Comparison of ENCODE assay signal across 8 mouse cellular contexts in the genomic region with DNA sequence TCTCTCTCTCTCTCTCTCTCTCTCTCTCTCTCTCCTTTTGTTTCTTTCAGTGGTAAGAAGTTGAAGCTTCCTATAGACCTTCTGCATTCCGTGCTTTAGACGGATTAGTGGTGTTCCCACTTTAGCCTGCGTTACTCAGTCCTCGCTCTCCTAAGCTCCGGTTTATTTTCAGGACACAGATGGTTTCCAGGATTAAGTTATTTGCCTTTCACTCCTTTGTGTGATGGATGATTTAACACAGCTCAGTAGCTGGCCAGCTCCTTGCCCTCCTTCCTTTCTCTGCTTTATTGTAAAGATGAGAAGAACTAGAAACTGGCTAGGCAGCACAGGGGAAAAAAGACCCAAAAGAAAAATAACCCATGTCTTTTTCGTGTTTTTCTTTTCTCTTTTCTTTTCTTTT. TPM values are rescaled to one million over a fixed set of nuclear protein-coding genes. Genes with fewer than 3 reads are reported as not detected.
DNase-seq lines count a peak whose midpoint lies in the region; ATAC-seq and TF ChIP-seq lines count a peak whose summit lies in the region.

No protein-coding gene starts in this region.

- no peaks in the 10 kb centered on the region for H3K27me3 ChIP-seq in kidney, embryonic 14.5 days (ENCODE audit: control insufficient read depth, insufficient read depth, low read length)
- H3K27me3 ChIP-seq in embryonic facial prominence, embryonic 14.5 days (replicated peaks; ENCODE audit: control insufficient read depth, insufficient read depth, low read length): no peaks in the 10 kb centered on the region
- H3K27me3 ChIP-seq in hindbrain, postnatal 0 days (ENCODE audit: insufficient read depth, low read length): no peaks in the 10 kb centered on the region
- no peaks in the 10 kb centered on the region for H3K27me3 ChIP-seq in myocyte (ENCODE audit: control insufficient read depth, insufficient read depth, insufficient read length)

- ATAC-seq in kidney, embryonic 14.5 days (ENCODE audit: low FRiP score, low TSS enrichment): no peak
- peak; percentile 58 for ATAC-seq in embryonic facial prominence, embryonic 14.5 days (ENCODE audit: low read depth)
- no peak for ATAC-seq in hindbrain, postnatal 0 days

- H3K9ac ChIP-seq in kidney, embryonic 14.5 days (ENCODE audit: low read depth, low read length): no peak overlapping the region
- H3K9ac ChIP-seq in embryonic facial prominence, embryonic 14.5 days (ENCODE audit: low read depth, low read length): no peak overlapping the region
- H3K9ac ChIP-seq in hindbrain, postnatal 0 days (replicated peaks; ENCODE audit: low read length): no peak overlapping the region

- DNase-seq in kidney, postnatal 36 days: no peak
- peak; percentile 82 for DNase-seq in embryonic facial prominence, embryonic 14.5 days (ENCODE audit: low spot score)
- peak; percentile 32 for DNase-seq in hindbrain, postnatal 0 days (ENCODE audit: low spot score)
- DNase-seq in ovary, adult 18-20 months (ENCODE audit: low spot score): no peak
- no peak for DNase-seq in adrenal gland, adult 2 months
- DNase-seq in layer of hippocampus, postnatal 25 days (ENCODE audit: extremely low spot score in 1 of 2, low spot score in 1 of 2): no peak

- H3K27ac ChIP-seq in kidney, embryonic 14.5 days (ENCODE audit: low read depth, low read length): no peak overlapping the region
- H3K27ac ChIP-seq in embryonic facial prominence, embryonic 14.5 days (replicated peaks; ENCODE audit: low read depth, low read length): peak overlapping the region; percentile 71
- no peak overlapping the region for H3K27ac ChIP-seq in hindbrain, postnatal 0 days

- H3ac ChIP-seq in myocyte (ENCODE audit: control insufficient read depth, insufficient read length): no peak overlapping the region

- TF ChIP-seq POLR2A in myocyte (IDR thresholded peaks at IDR 0.05; ENCODE audit: insufficient read length, low read depth): no peak

- no peaks in the 10 kb centered on the region for H3K36me3 ChIP-seq in kidney, embryonic 14.5 days (ENCODE audit: control insufficient read depth, insufficient read depth, low read length)
- no peaks in the 10 kb centered on the region for H3K36me3 ChIP-seq in embryonic facial prominence, embryonic 14.5 days (ENCODE audit: control insufficient read depth, insufficient read depth, low read length)
- no peaks in the 10 kb centered on the region for H3K36me3 ChIP-seq in hindbrain, postnatal 0 days (ENCODE audit: insufficient read depth, low read length)
- no peaks in the 10 kb centered on the region for H3K36me3 ChIP-seq in myocyte (ENCODE audit: control insufficient read depth, insufficient read depth)

- WGBS in kidney, embryonic 14.5 days: 7% methylated on average over 6 of the region's 6 CpGs
- WGBS in embryonic facial prominence, embryonic 14.5 days: 9% methylated on average over 6 of the region's 6 CpGs
- WGBS in hindbrain, postnatal 0 days: 8% methylated on average over 6 of the region's 6 CpGs

- TF ChIP-seq CTCF in hindbrain, postnatal 0 days (IDR thresholded peaks at IDR 0.05; ENCODE audit: low read depth): no peak

- 0 out of 2 replicates have a peak overlapping the region, but pooled peaks have one; percentile 11 for H3K4me3 ChIP-seq in kidney, embryonic 14.5 days (ENCODE audit: low read length)
- no peak overlapping the region for H3K4me3 ChIP-seq in embryonic facial prominence, embryonic 14.5 days (ENCODE audit: low read depth, low read length)
- H3K4me3 ChIP-seq in hindbrain, postnatal 0 days (ENCODE audit: low read length): no peak overlapping the region
- H3K4me3 ChIP-seq in myocyte: peak overlapping the region; percentile 21

- no peaks in the 10 kb centered on the region for H3K9me3 ChIP-seq in kidney, embryonic 14.5 days (ENCODE audit: control insufficient read depth, low read length)
- H3K9me3 ChIP-seq in embryonic facial prominence, embryonic 14.5 days (ENCODE audit: control insufficient read depth, low read length): no peaks in the 10 kb centered on the region
- H3K9me3 ChIP-seq in hindbrain, postnatal 0 days (ENCODE audit: low read length): no peaks in the 10 kb centered on the region

- H3K79me2 ChIP-seq in myocyte (ENCODE audit: control insufficient read depth, insufficient read depth): no peaks in the 10 kb centered on the region

- peak overlapping the region; percentile 38 for H3K4me2 ChIP-seq in kidney, embryonic 14.5 days (replicated peaks; ENCODE audit: low read depth, low read length)
- peak overlapping the region; percentile 48 for H3K4me2 ChIP-seq in embryonic facial prominence, embryonic 14.5 days (ENCODE audit: low read depth, low read length)
- H3K4me2 ChIP-seq in hindbrain, postnatal 0 days (ENCODE audit: low read depth, low read length): peak overlapping the region; percentile 45; the same call in 1 of the 2 replicates
- peak overlapping the region; percentile 72 for H3K4me2 ChIP-seq in myocyte (ENCODE audit: low read depth)

- peaks cover 32% of the 10 kb centered on the region for H3K4me1 ChIP-seq in kidney, embryonic 14.5 days (ENCODE audit: control insufficient read depth, insufficient read depth, low read length)
- peaks cover 28% of the 10 kb centered on the region for H3K4me1 ChIP-seq in embryonic facial prominence, embryonic 14.5 days (ENCODE audit: control insufficient read depth, insufficient read depth, low read length)
- H3K4me1 ChIP-seq in hindbrain, postnatal 0 days (ENCODE audit: insufficient read depth, low read length): peaks cover 11% of the 10 kb centered on the region; the same call in 1 of the 2 replicates

TF ChIP-seq in myocyte, 11 proteins besides CTCF, POLR2A, EP300 and RAD21:
- TF ChIP-seq POLR2AphosphoS2 (IDR thresholded peaks at IDR 0.05; ENCODE audit: insufficient read length, low read depth) (no peak), MYOG (IDR thresholded peaks at IDR 0.05; ENCODE audit: control insufficient read depth in 1 of 3, insufficient read depth in 1 of 3, insufficient read length in 2 of 3, low read depth in 2 of 3) (peak in 1 of 3 experiments; percentile 15)

RNA-seq across cellular contexts. Expression of gene F2rl1, which starts 23.8 kb away (rescaled TPM):
- 6.2 and 7.8 TPM in 2 replicates for polyA plus RNA-seq in kidney, embryonic 14.5 days (2014; fragmentation: Nextera tagmentation; extraction: Ambion mirVana)
- 4.4 and 5.5 TPM in 2 replicates for polyA plus RNA-seq in embryonic facial prominence, embryonic 14.5 days (2014; fragmentation: Nextera tagmentation; extraction: Ambion mirVana)
- total RNA-seq in hindbrain, postnatal 0 days (2014; rRNA removed): 0.37 TPM in 1 of 2 replicates, not detected in the other
- 0.10 TPM in 1 of 2 replicates, not detected in the other for polyA plus RNA-seq in hindbrain, postnatal 0 days (2015; fragmentation: Nextera tagmentation; extraction: Ambion mirVana)
- polyA plus RNA-seq in myocyte (2012; fragmentation: generic; extraction: Trizol): not detected
- total RNA-seq in adrenal gland, adult 2 months (2021): under 1 TPM; 0.17 to 0.20 TPM
- polyA plus RNA-seq in adrenal gland, adult 2 months (2012; rRNA removed): 0.12 and 0.28 TPM in 2 replicates
- total RNA-seq in layer of hippocampus, postnatal 25 days (2021): under 1 TPM; 0.12 to 0.22 TPM

Comparison
In these comparisons a context has a peak if more than half of its experiments do, and no peak if none do; other contexts are left out.
1. H3K4me3 ChIP-seq: peak in kidney, embryonic 14.5 days (single experiment) and myocyte (single experiment); none in embryonic facial prominence, embryonic 14.5 days (single experiment) and hindbrain, postnatal 0 days (single experiment).
2. DNase-seq: peak in embryonic facial prominence, embryonic 14.5 days (single experiment) and hindbrain, postnatal 0 days (single experiment); none in kidney, postnatal 36 days (0 of 2), ovary, adult 18-20 months (single experiment), adrenal gland, adult 2 months (single experiment) and layer of hippocampus, postnatal 25 days (0 of 2).
3. Peak in every context shown above with its lines, with median percentiles within 50 percentile points of each other: H3K4me2 ChIP-seq.